Mouse (Mus musculus) cerebellum, postnatal 25 days (tissue): ENCODE data around the gene Zfp819.
"Not testable (repeated sequence)": the region's sequence is repeated elsewhere in the genome, so short reads cannot be mapped to it uniquely, and the experiment has no call there.

Source experiments
- DNase-seq, 2 experiments: peaks; one replicate each; pipeline ENCODE4 v3.0.0; 2021; ENCODE audit warnings: mixed read lengths in 2 of 2

The Zfp819 gene

DNA sequence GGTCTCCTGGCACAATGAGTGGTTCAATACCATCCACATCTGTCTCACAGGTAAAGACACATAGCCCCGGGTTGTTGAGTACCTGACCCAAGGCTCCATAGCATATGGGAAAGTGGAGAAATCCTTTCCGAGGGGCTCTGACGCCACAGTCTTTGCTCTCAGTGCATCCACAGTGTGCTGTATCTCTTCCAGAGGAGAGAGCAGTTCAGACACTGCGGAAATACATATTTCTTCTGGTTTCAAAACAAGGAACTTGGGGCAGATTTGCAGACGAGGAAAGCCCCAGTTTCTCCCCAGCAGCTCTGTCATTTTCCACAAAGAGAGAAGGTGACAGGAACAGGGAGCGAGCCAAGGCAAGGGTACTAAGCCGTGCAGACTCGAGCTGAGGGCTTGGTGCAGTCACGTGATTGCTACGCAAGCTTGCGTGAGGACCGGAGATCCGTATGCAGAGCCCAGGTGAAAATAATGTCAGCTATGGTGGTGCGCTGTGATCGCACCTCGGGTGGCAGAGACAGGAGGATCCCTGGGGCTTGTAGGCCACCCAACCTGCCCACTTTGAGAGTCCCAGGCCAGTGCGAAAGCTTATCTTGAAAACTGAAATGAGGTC is 36.2 kb downstream of the Zfp819 start:
- no peak for DNase-seq

GRCm38 (mm10) chr7:43652683-43653082 is 45.7 kb downstream of the Zfp819 start:
- DNase-seq: no peak

DNA sequence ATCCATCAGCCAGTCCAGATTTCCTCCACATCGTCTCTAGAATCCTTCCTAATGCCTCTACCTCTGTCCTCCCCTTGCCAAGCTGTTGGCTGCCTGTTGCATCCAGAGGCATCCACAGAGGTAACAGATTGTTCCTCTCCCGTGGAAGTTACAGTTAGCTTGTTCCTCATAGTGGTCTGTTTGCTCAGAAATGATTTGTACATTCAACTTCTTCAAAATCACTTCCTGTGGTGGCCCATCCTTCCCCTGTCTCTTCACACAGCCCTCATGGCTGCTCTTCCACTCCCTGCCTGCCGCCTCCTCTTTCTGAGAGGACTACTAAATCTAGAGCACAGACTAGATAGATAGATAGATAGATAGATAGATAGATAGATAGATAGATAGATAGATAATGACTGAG is 47.5 kb downstream of the Zfp819 start:
- DNase-seq: no peak

DNA sequence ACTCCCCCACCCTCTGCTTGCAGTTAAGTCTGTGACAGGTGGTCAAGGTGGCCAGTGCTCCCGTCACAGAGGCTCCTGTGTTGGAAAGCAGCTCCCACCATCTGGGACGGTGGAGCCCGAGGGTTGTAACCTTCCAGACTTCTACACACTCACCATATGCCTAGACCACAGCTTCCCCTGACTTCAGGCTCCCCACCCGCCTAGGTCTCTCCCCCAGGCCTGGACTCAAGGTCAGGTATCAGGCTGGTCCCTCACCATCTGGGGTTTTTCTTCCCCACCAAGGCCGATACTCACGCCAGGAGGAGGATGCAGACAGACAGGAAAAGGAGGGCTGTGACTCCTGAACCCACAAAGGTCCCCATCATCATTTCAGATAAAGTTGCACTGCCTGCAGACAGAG is 49.3 kb downstream of the Zfp819 start:
- no peak for DNase-seq

DNA sequence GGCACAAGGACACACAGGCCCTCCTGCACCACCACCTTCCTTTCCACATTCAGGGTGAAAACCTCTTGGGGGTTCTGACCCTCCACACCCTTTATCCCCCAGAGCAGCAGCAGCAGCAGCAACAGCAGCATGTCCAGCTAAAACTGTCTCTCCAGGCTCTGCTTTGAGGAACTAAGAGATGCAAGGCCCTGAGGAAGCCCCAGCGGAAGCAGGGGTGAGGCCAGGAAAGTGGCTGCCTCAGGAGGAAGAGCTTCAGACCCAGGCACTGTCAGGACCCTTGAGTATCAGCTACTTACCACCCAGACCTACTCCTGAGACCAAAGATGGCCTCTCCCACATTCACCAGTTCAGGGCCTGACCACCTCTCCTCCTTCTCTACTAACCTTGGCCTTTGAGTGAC is 53.0 kb downstream of the Zfp819 start, which contains the start of gene Siglece:
TSS of gene Siglece (minus strand) at position 160 of the 400 bp plus-strand sequence.
- DNase-seq: no peak

GRCm38 (mm10) chr7:43662804-43663203 is 55.8 kb downstream of the Zfp819 start:
- no peak for DNase-seq

GRCm38 (mm10) chr7:43667221-43667620 is 60.3 kb downstream of the Zfp819 start:
- DNase-seq: not testable (repeated sequence)
